Mouse (Mus musculus): ENCODE measurements around the gene Zscan4d. TPM values are rescaled to one million over a fixed set of nuclear protein-coding genes. Genes with fewer than 3 reads are reported as not detected.
"Not testable (repeated sequence)": the region's sequence is repeated elsewhere in the genome, so short reads cannot be mapped to it uniquely, and the experiment has no call there.

The Zscan4d gene
- total RNA-seq (2021), result not detected

GRCm38 (mm10) chr7:11166059-11166458, at the start of gene Zscan4d:
TSS of gene Zscan4d (minus strand) at chr7:11166159.
- intact Hi-C loops (cut with DNase I); DNase-seq (ENCODE audit: low spot score in 2 of 2): not testable (repeated sequence)

- intact Hi-C loops (cut with DNase I); DNase-seq (ENCODE audit: low spot score in 2 of 2): not testable (repeated sequence)
Measured at GRCm38 (mm10) chr7:11158036-11158435, 7.9 kb downstream of the Zscan4d start.

Other genes with a start within 250 kb of the Zscan4d start
- gene Zscan4c, start 160.4 kb downstream of the Zscan4d start, total RNA-seq (2021), result not detected
- not detected for gene Zscan4-ps1, start 96.5 kb downstream of the Zscan4d start, total RNA-seq (2021)
- gene Zscan4e, start 144.5 kb upstream of the Zscan4d start, total RNA-seq (2021), result not detected
- not detected for gene Zscan4f, start 231.8 kb upstream of the Zscan4d start, total RNA-seq (2021)

Data from left cerebral cortex, postnatal 25 days (tissue).